Mouse (Mus musculus) monocyte, adult 2 months (primary cell): ENCODE data around the gene Neurod1.
A peak's percentile ranks its signal among the peaks of the same experiment; 100 is the strongest.

Experiments
- DNase-seq, 2 experiments: peaks; one replicate each; pipeline ENCODE4 v3.0.0; 2022; ENCODE audit warnings: low spot score in 2 of 2, low read depth in 1 of 2

Gene Neurod1

GRCm38 (mm10) chr2:79456575-79457349 is at the start of gene Neurod1, which contains the start of gene Cerkl:
Gene Neurod1, minus strand, starts transcription at chr2:79456751.
Gene Cerkl, minus strand, starts transcription at chr2:79456785.
- DNase-seq, result no peak

DNA sequence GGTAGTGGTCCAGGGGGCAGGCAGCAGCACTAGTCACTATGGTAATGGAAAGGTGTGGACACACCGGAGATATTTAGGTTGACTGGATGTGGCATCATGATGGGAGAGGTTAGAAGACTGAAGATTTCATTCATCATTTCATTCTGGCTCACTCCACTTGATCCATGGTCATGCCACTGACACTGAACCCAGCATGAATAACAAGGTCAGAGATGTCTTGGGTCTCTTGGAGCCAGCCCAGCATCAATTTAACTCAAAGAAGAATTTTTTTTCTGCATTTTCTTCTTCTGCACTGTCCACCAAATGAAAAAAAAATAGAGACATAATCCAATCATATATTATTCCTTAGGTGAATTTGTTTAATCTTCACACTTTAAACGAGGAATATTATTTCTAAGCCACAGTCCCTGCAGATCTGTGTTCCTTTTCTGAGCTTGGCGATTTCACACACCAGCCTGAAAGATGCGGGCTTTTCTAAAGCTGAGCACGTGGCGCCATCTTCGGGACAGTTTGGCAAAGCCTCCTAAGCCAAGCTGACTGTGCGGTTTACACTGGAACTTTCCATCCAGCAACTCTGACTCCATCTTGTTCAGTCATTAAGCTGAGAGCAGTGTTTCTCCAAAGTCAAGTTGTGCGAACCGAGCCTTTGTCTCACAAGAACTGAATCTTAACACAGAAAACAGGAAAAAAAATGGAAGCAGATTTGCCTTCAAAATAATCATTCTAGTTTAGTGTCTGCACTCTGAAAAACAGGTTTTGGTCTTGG is 42.6 kb upstream of the Neurod1 start:
- peak in 1 of 2 experiments; percentile 3 for DNase-seq

DNA sequence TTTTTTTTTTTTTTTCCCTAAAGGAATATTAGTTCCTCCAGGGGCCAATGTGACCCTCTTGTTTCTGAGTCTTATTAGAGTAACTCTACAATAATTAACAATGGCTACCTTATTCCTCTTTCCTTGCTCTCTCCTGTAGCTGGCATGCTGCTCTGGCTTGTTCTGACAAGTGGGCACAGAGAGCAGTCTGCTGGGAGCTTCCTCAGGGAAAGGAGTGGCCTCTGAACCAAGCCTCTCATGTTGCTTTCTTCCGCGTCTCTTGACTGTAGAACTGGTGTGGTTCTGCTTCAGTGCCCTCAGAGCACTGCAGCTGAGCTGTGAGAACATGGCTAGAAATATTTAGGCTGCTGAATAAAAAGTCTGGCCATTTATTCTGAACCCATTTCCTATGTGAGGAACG is 28.6 kb upstream of the Neurod1 start:
- DNase-seq, result no peak

- no peak for DNase-seq
Measured at GRCm38 (mm10) chr2:79482511-79482910, 26.0 kb upstream of the Neurod1 start.

GRCm38 (mm10) chr2:79462411-79462810 is 5.9 kb upstream of the Neurod1 start:
- DNase-seq, result no peak

GRCm38 (mm10) chr2:79461861-79462260 is 5.3 kb upstream of the Neurod1 start:
- DNase-seq, result no peak

GRCm38 (mm10) chr2:79460586-79460985 is 4.0 kb upstream of the Neurod1 start:
- no peak for DNase-seq

- no peak for DNase-seq
Measured at GRCm38 (mm10) chr2:79460107-79460506, 3.6 kb upstream of the Neurod1 start.

DNA sequence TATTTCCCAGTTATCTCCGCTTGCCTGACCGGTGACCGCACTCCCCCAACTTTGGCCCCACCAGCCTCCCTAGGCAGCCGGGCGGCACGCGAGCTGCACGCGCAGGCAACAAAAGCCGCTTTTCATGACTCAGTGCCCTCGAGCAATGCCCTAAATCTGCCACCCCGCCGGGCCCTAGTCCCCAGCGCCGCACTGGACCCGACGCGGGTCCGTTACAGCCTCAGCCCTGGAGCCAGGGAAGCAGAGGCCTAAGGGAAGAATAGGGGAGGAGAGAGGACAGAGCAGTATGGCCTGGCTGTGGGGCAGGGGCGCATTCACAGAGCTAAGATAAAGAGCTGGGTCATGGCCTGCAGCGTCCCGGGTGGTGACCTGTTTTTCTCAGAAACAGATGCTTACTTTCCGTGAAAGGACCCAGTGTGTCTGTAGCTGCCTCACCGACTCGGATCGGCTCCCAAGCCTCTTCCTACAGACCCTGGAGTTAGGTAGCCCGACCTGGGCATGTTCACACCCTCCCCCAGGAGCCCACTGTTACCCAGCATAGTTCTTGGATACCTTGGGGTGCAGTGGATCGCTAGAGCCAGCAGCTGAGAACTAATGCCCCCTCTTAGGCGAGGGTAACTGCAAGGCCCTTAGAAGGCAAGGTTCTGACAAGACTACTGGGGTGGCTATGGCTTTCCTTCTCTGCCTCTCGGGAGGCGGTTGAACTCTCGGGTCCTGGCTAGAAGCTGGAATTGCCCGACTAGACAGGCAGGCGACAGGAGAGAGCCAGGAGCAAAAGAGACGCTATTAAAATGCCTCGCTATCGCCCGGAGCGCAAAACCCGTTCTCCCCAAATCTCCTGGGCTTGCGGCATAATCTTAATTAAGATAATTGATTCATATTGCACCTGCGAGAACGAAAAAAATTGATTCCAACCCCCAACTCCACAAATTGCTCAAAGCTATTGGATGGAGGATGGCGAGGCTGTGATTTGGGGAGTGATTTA is 2.8 kb upstream of the Neurod1 start:
- no peak for DNase-seq

DNA sequence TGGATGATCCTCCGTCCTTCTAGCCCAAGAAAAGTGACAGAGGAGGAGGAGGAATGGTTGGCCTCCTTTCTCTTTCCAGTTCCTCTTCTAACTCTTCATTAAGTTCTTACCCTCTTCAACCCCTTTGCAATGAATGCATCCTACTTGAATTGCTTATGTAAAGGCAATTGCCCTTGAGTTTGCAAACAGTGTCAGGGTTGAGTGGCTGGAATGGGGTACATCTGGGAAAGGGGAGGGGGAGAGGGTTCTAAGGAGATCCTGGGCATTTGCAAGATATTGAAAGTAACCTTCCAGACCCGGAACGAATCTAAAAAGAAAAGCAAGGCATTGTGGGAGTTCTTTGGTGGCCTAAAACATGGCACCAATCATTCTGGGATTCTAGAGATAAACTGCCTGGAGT is 1.4 kb upstream of the Neurod1 start:
- no peak for DNase-seq

DNA sequence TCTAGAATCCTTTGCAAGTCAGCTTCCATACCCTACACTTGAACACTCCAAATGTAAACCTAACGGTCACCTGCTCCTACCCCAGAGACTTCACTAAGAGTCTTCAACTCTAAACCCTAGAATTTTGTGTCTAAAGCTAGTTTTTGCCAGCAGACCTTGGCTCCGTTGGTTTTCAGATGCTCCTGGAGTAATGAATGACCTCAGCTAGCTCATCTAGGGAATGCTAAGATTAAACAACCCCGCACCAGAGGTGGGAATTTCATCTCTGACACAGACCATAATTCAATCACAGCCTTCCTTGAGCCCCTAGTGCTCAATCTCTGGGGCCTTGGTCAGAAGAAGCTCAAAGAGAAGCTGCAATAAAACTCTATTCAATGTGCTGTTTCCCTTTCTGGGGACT is 883 bp upstream of the Neurod1 start:
- no peak for DNase-seq

DNA sequence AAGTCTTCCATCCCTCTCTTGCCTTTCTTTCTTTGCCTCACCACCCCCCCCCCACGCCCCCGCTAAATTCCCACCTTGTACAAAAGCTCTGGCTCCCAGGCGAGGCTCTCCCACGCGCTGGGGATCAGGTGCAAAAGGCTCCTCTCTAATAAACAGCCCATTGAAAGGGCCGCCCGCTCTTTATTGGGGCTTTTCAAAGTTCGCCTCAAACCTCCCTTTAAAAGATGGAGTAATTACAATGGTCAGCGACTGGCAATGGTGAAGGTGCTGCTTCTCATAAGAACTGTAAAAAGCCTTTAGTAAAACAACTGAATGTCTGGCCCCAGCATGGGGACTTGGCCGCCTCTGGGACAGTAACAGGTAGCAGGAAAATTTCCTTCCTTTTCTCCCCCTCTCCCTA is 905 bp downstream of the Neurod1 start:
- DNase-seq, result no peak

DNA sequence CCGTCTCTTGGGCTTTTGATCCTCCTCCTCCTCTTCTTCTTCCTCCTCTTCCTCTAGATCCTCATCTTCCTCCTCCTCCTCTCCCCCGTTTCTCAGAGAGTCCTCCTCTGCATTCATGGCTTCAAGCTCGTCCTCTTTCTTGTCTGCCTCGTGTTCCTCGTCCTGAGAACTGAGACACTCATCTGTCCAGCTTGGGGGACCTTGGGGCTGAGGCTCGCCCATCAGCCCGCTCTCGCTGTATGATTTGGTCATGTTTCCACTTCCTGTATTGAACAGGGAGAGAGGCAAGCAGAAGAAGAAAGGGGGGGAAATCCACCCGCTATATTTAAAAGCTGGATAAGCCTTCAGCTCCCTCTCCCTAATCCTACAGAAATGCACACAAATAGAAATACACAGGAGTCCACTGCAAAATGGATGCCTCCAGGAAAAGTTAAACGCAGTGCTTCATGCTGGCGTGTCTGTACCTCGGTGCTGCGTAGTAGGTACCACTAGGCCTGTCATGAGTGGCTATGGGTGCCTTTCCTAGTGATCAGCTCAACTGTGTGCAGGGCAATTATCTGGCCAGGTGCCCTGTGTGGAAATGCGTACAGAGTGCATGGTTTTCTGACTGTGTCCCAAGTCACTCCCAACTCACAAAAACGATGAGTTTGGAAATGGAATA is 1.6 kb downstream of the Neurod1 start:
- DNase-seq, result no peak

GRCm38 (mm10) chr2:79453901-79454781 is 2.4 kb downstream of the Neurod1 start:
- no peak for DNase-seq

DNA sequence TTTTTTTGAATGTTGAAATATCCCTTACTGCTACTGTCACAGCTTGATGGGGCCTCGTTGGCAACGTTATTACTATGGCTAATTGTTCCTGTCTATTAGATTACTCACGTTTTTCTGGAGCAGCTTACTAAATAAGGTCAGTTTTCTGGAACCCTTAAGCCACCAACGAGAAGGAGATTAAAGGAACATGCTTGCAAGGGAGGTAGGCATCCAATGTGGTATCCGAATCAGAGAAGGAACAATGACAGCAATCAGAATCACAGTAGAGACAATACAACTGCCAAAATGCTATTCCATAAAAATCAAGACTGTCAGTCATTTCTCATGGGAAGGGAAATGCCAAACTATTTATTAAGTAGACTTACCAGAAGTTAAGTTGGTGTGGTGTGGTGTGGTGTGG is 5.1 kb downstream of the Neurod1 start:
- no peak for DNase-seq

- no peak for DNase-seq
Measured at GRCm38 (mm10) chr2:79450684-79451394, 5.7 kb downstream of the Neurod1 start.

DNA sequence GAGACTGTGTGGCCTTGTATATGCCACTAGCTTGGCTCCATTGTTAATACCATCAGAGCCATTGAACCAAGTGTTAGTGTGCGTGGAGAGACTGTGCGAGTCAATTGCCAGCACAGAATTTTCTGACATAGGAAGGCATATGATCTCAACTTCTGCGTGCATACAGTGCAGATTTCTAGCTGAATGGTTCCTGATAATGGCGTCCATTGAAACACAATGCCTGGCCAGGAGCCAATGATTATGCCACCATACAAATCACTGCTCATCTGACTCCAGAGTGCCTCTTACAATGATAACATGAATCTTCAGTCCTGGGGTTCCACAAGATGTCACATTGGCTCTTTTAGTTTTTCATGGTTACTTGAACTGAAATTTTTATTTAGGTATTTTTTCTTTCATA is 7.2 kb downstream of the Neurod1 start:
- no peak for DNase-seq

GRCm38 (mm10) chr2:79447198-79447597 is 9.4 kb downstream of the Neurod1 start:
- DNase-seq, result no peak
